Mouse (Mus musculus) hindbrain, embryonic 13.5 days (tissue): ENCODE data around the gene Tecpr2. TPM values are rescaled to one million over a fixed set of nuclear protein-coding genes. Genes with fewer than 3 reads are reported as not detected.
A peak's percentile ranks its signal among the peaks of the same experiment; 100 is the strongest.

Source experiments
- ATAC-seq: fragments of 200-750 bp; cut with Nextera tagmentation; 2 replicates; pipeline ENCODE4 v1.8.0; 2017; ENCODE audit warnings: moderate TSS enrichment; ENCODE audit not compliant: low FRiP score
- H3K27ac ChIP-seq: fragments of 300-500 bp; sonication (generic); 2 replicates; pipeline ENCODE4 v1.5.1; 2015; ENCODE audit warnings: inconsistent platforms, mild to moderate bottlenecking, moderate library complexity
- H3K27me3 ChIP-seq: fragments of 300-500 bp; sonication (generic); 2 replicates; pipeline ENCODE4 v1.6.1; 2015; ENCODE audit warnings: mild to moderate bottlenecking, inconsistent platforms
- H3K36me3 ChIP-seq: fragments of 300-500 bp; sonication (generic); 2 replicates; pipeline ENCODE4 v1.6.1; 2015; ENCODE audit warnings: mild to moderate bottlenecking, inconsistent platforms
- H3K4me1 ChIP-seq: fragments of 300-500 bp; sonication (generic); replicated peaks from 2 replicates; pipeline ENCODE4 v1.6.1; 2015; ENCODE audit warnings: inconsistent platforms
- H3K4me2 ChIP-seq: fragments of 300-500 bp; sonication (generic); 2 replicates; pipeline ENCODE4 v1.6.1; 2015; ENCODE audit warnings: inconsistent platforms, mild to moderate bottlenecking, moderate library complexity
- H3K4me3 ChIP-seq: fragments of 300-500 bp; sonication (generic); 2 replicates; pipeline ENCODE4 v1.5.1; 2015; ENCODE audit warnings: mild to moderate bottlenecking, inconsistent platforms
- H3K9ac ChIP-seq: fragments of 300-500 bp; sonication (generic); 2 replicates; pipeline ENCODE4 v1.6.1; 2015; ENCODE audit warnings: mild to moderate bottlenecking, inconsistent platforms
- H3K9me3 ChIP-seq: fragments of 300-500 bp; sonication (generic); 2 replicates; pipeline ENCODE4 v1.6.1; 2016; ENCODE audit warnings: inconsistent platforms
- WGBS: fragments of 180-500 bp; shearing (Covaris S2); methylation state at CpG from one replicate; pipeline ENCODE4 v1.1.7; 2015; 5-methylcytosine and 5-hydroxymethylcytosine counted together
- polyA plus RNA-seq: library from polyadenylated mRNA; unstranded; fragments of >200 nt; fragmentation: Nextera tagmentation; extraction: Ambion mirVana; gene quantifications from 2 replicates; pipeline ENCODE4 v1.2.1, GENCODE M21; 2015

Gene Tecpr2
- polyA plus RNA-seq, 1 experiment from 2014 or later, result 7.3 TPM

DNA sequence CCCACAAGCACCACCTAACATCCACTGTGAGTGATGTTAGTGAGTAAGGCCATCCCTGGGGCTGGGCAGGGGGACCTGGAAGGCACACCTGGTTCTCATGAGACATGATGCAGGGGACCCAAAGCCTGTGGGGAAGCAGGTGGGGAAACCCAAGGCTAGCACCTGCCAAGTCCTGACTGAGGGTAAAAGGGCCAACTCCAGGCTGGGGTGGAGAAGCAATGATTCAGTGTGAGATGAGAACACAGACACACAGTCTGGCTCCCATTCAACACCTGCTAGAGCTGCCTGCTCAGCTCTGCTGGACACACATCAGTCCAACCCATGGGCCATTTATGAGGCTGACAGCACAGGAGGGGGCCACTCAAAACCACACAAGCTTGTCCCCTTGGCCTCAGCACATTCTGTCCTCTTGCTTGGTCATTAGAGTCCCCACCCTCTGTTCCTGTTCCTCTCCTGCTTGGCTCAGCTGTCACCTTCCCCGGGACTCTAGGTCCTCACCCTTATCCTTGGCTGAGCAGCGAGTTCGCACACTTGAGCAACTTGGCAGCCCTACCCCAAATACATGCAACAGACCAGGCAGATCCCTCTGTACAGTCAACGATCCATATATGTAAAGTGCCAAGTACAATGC lies 86.9 kb downstream of the Tecpr2 start:
- no peaks in the 10 kb centered on the region for H3K9me3 ChIP-seq
- WGBS, result 89% methylated on average over 4 of the region's 4 CpGs
- H3K27ac ChIP-seq, result no peak overlapping the region
- H3K36me3 ChIP-seq, result peaks cover 53% of the 10 kb centered on the region
- no peak overlapping the region for H3K4me2 ChIP-seq
- no peak for ATAC-seq
- H3K27me3 ChIP-seq, result peaks cover 11% of the 10 kb centered on the region; the same call in 1 of the 2 replicates
- no peak overlapping the region for H3K4me3 ChIP-seq
- 0 out of 2 replicates have a peak overlapping the region, but pooled peaks have one; percentile 24 for H3K9ac ChIP-seq
- H3K4me1 ChIP-seq, result peaks cover 18% of the 10 kb centered on the region

DNA sequence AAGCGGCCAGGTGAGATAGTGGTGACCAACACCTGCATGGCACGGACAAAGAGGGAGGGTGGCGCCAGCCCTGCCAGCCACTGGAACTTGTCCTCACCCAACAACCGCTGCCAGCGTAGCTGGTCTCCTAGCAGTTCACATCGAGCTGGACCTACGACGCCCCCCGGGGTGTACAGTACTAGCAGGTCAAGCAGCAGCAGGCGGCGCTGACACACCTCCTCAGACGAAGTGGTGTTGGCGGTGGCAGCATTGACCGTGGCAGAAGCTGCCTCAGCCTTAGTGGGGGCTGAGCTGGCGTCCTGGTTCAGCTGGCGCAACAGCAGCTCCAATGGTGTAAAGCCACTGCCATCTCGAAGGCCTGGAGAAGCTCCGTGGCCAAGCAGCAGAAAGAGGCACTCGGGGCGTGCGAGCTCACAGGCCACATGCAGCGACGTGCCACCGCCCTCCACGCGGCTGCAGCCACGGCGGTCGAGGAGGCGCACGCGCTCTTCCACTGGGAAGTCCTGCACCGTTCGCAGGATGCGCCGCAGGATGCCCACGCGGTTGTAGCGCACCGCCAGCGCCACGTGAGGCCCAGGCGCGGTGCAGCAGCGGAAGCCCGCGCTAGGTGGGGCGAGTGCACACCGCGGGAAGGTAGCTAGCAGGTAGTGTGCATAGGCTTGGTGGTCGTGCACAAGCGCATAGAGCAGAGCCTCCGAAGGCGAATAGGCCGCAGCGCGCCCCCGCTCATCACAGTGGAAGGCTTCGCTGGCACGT lies 87.7 kb downstream of the Tecpr2 start:
- H3K4me3 ChIP-seq, result no peak overlapping the region
- no peak overlapping the region for H3K4me2 ChIP-seq
- no peaks in the 10 kb centered on the region for H3K9me3 ChIP-seq
- no peak overlapping the region for H3K27ac ChIP-seq
- WGBS, result 89% methylated on average over 60 of the region's 60 CpGs
- no peak overlapping the region for H3K9ac ChIP-seq
- ATAC-seq, result no peak
- H3K4me1 ChIP-seq, result peaks cover 18% of the 10 kb centered on the region
- peaks cover 11% of the 10 kb centered on the region; the same call in 1 of the 2 replicates for H3K27me3 ChIP-seq
- H3K36me3 ChIP-seq, result peaks cover 50% of the 10 kb centered on the region

DNA sequence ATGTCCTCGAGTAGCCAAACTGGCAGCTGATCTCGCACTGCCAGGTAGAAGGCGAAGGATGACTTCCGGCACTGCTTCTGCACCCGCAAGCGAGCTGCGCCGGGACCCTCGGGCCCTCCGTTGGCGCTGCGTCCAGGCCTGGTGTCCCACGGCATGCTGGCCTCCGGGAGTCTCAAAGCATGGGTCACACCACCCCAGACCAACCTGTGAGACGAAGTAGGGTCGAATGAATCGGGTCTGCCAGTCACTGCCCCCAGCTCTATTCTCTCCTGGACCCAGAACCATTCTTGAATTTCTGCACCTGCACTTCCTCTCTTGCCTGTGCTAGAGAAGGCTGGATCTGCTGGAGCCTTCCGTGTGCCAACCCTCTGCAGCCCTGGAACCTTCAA lies 88.3 kb downstream of the Tecpr2 start:
- WGBS, result 96% methylated on average over 18 of the region's 18 CpGs

DNA sequence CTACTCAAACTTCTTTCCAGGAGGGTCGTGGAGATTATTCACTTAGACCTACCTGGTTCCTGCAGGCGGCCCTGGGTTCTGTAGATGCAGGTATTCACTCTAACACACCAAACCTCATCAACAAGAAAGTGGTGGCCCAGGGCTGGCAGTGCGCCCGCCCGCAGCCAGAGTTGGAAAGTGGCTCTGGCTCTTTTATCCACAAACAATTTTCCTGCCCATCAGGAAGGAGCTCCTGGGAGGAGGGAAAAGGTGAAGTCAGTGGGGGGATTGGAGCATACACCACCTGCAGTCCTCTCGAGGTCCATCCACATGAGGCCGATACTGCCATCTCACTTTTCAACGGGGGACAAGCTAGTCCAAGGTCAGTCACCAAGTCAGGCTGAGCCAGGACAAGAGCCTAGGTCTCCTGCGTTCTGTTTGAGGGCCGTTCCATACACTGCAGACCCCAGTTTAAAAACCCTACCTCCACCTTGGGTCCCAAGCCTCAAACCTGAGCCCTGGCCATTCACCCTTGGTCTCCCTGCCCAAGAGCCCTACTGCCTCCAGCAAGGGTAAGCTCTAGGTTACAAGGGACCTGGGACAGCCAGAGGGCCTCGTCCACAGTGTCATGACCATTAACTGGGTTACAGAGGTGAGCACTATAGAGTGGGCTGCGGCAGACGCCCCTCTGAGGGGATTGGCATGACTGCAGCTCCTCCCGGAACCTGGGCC lies 89.0 kb downstream of the Tecpr2 start:
- Histone ChIP-seq H3K4me1 (peaks cover 18% of the 10 kb centered on the region), H3K9ac (peak overlapping the region; percentile 87), H3K27ac (peak overlapping the region; percentile 69; the same call in 1 of the 2 replicates), H3K27me3 (peaks cover 11% of the 10 kb centered on the region; the same call in 1 of the 2 replicates), H3K4me3 (peak overlapping the region; percentile 85), H3K9me3 (no peaks in the 10 kb centered on the region), H3K4me2 (peak overlapping the region; percentile 97), H3K36me3 (peaks cover 42% of the 10 kb centered on the region)
- no peak for ATAC-seq
- WGBS, result 44% methylated on average over 14 of the region's 14 CpGs

More for the DNA sequence above, 88.3 kb downstream of the Tecpr2 start:
- H3K4me2 ChIP-seq, result no peak overlapping the region
- H3K36me3 ChIP-seq, result peaks cover 48% of the 10 kb centered on the region
- H3K27me3 ChIP-seq, result peaks cover 11% of the 10 kb centered on the region; the same call in 1 of the 2 replicates
- peaks cover 18% of the 10 kb centered on the region for H3K4me1 ChIP-seq
- no peak for ATAC-seq
- no peak overlapping the region for H3K4me3 ChIP-seq
- H3K9me3 ChIP-seq, result no peaks in the 10 kb centered on the region
- no peak overlapping the region for H3K27ac ChIP-seq
- H3K9ac ChIP-seq, result no peak overlapping the region

DNA sequence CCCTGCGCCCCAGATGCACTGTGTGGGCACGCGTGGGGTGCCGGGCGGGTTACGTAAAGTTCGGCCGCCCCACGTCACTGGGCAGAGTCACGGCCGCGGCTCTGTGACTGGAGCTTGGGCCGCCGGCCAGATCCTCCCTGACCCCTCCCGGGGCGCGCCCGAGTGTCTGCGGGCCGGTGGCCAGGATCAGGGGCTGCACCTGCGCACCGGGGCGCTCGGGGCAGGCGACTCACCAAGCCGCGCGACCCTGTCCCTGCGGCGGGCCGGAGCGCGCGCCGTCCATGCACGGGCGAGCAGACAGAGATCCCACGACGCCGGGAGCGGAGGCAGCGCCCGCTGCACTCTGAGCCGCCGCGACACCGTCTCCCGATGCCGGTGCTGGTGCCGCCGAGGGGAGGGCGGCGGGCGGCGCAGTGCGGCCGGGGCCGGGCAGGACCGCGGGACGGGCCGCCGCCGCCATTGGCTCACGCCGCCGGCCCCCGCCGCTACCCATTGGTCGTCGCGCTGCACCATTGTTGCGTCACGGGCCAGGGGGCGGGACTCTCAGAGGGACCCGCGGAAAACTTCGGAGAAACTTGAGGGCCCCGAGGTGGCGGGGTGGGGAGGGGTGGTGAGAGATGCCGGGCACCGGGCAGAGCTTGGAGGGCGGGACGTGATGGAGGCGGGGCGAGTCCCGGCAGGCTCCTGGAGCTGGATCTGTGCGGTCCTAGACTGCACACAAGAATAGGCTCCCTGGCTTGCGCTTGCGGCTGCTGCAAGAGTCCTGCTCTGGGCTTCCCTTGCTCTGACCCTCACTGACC lies 89.7 kb downstream of the Tecpr2 start, which contains the start of gene Ankrd9:
Gene Ankrd9 (minus strand): TSS at position 434 of the 800 bp plus-strand sequence.
- peak within 1 kb of the TSS; percentile 97 for H3K4me2 ChIP-seq
- H3K4me1 ChIP-seq, result peaks cover 18% of the 10 kb centered on the region
- H3K4me3 ChIP-seq, result peak within 1 kb of the TSS; percentile 85
- H3K36me3 ChIP-seq, result peaks cover 36% of the 10 kb centered on the region
- peak within 1 kb of the TSS; percentile 87 for H3K9ac ChIP-seq
- H3K27ac ChIP-seq, result peak within 1 kb of the TSS; percentile 69; the same call in 1 of the 2 replicates
- no peaks in the 10 kb centered on the region for H3K9me3 ChIP-seq
- WGBS, result under 1% methylated on average over 65 of the region's 90 CpGs
- ATAC-seq, result peak; percentile 96
- peaks cover 11% of the 10 kb centered on the region; the same call in 1 of the 2 replicates for H3K27me3 ChIP-seq

DNA sequence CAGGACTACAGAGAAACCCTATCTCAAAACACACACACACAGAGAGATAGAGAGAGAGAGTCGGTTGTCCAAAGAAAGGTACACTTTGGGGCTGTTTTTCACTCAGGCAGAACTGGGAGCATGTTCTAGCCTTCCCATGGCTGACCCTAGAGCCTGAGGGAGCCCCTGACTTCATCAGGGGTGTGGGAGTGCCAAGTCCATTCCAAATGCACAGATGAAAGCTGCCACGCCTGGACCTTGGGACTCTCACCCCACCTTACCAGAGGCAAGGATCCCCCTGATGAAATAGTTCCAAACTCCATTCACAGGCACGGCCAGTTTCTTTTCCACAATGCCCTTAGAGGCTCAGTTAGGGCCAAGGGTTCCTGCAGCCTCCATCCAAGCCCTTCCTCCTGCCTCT lies 90.7 kb downstream of the Tecpr2 start:
- Histone ChIP-seq H3K9me3 (no peaks in the 10 kb centered on the region), H3K4me2 (no peak overlapping the region), H3K9ac (peak overlapping the region; percentile 87; the same call in 1 of the 2 replicates), H3K36me3 (peaks cover 26% of the 10 kb centered on the region), H3K27me3 (peaks cover 11% of the 10 kb centered on the region; the same call in 1 of the 2 replicates), H3K27ac (no peak overlapping the region), H3K4me3 (no peak overlapping the region), H3K4me1 (peaks cover 18% of the 10 kb centered on the region)
- no peak for ATAC-seq
- WGBS, result 88% methylated on average over 3 of the region's 3 CpGs

DNA sequence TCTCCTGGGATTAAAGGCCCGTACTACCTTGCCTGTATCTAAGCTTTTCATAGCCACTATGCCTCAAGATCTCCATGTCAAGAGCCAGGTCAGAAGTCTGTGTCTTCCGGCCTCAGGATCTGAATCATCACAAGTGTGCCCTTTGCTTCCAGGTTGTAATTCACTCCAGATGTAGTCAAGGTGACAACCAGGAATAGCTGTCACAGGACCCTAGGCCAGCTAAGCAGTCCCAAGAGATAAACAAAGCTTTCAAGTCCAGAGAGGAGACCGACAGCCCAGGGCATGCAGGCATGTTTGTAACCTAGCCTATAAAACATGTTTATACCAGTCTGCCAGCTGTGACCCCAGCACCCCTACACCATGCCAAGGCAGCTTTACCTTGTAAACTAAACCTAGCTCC lies 92.7 kb downstream of the Tecpr2 start:
- Histone ChIP-seq H3K4me3 (no peak overlapping the region), H3K27ac (no peak overlapping the region), H3K4me1 (peaks cover 18% of the 10 kb centered on the region), H3K9ac (no peak overlapping the region), H3K27me3 (peaks cover 11% of the 10 kb centered on the region; the same call in 1 of the 2 replicates), H3K36me3 (peaks cover 6% of the 10 kb centered on the region), H3K4me2 (no peak overlapping the region), H3K9me3 (no peaks in the 10 kb centered on the region)
- 86% methylated on average over 3 of the region's 3 CpGs for WGBS
- no peak for ATAC-seq

DNA sequence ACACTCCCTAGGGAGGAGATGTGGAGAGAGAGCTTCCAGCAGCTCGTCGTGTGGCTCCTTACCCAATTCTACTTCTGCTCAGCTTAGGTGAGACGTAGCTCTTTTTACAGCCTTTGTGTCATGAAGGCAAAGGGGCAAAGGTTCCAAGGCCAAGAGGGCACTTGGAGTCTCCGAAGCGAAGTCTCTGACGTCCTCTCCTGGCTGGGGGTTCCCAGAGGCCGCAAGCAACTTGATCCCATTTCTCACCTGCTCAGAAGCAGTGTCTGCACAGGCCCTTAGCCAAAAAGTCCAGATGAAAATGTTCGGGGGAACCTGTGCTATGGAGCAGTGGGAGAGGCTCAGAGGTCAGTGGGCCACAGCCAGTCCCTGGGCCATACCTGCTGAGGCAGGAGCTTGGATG lies 94.0 kb downstream of the Tecpr2 start:
- H3K9ac ChIP-seq, result no peak overlapping the region
- H3K27me3 ChIP-seq, result 0 out of 2 replicates have a peak, but pooled peaks cover 6% of the 10 kb centered on the region
- H3K4me2 ChIP-seq, result no peak overlapping the region
- H3K9me3 ChIP-seq, result no peaks in the 10 kb centered on the region
- no peaks in the 10 kb centered on the region for H3K36me3 ChIP-seq
- H3K27ac ChIP-seq, result no peak overlapping the region
- no peak for ATAC-seq
- peaks cover 11% of the 10 kb centered on the region for H3K4me1 ChIP-seq
- no peak overlapping the region for H3K4me3 ChIP-seq
- 85% methylated on average over 8 of the region's 8 CpGs for WGBS

DNA sequence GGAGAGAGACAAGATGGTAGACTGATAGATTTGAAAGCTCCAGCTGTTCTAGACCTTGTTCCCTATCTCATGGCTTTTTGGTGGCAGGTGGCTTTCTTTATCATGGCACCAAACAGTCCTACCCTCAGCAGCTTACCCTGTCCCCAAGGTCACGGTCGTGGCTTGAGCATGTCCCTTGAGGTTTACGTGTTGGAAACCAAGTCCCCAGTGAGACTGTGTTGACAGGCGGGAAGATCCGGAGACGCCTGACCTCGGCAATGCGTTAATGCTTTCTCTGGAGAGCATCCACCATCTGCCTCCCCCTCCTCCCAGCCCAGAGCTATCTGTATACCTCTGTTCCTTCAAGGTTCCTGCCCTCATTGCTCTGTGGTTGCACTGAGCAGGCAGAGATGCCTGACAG lies 94.7 kb downstream of the Tecpr2 start:
- Histone ChIP-seq H3K4me3 (no peak overlapping the region), H3K4me2 (no peak overlapping the region), H3K27ac (no peak overlapping the region), H3K4me1 (peaks cover 7% of the 10 kb centered on the region), H3K9me3 (no peaks in the 10 kb centered on the region), H3K27me3 (0 out of 2 replicates have a peak, but pooled peaks cover 6% of the 10 kb centered on the region), H3K36me3 (no peaks in the 10 kb centered on the region), H3K9ac (no peak overlapping the region)
- no peak for ATAC-seq
- 83% methylated on average over 8 of the region's 8 CpGs for WGBS

DNA sequence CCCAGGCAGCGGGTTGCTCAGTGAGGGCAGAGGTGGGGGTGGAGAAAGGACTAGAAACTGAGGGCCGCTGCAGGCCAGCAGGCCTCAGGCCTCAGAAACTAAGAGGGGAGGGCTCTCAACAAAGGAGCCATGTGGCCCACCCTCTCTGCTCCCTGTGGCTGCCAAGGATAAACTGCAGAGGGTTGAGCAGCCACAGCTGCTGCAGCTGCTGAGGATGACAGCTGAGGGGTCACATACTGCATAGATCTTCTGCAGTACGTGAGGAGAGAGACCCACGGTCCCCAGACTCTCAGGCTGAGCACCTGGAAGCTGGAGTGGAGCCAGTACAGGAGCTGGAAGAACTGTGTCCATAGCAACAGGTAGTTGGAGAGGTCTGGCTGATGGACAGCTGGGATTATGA lies 95.5 kb downstream of the Tecpr2 start:
- ATAC-seq, result no peak
- 75% methylated on average over 4 of the region's 4 CpGs for WGBS
- Histone ChIP-seq H3K27me3 (0 out of 2 replicates have a peak, but pooled peaks cover 6% of the 10 kb centered on the region), H3K4me1 (no peaks in the 10 kb centered on the region), H3K9me3 (no peaks in the 10 kb centered on the region), H3K4me3 (no peak overlapping the region), H3K9ac (no peak overlapping the region), H3K27ac (no peak overlapping the region), H3K4me2 (no peak overlapping the region), H3K36me3 (no peaks in the 10 kb centered on the region)

DNA sequence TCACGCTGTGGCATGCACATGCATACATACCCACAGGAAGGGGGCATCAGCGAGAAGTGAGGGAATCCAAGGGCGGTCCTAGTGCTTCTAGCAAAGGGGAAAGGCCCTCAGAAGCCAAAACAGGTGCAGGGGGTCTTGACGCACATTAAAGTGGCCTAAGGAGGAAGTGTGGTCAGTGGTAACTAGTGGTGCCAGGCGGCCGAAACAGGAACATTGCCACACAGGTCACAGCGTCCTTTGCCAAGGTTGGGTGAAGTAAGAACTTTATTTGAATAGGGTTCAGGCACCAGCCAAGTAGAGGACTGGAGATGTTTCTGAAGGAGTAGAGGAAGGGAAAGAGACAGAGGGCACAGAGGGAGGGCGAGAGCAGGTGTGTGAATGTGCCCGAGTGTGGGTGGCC lies 96.1 kb downstream of the Tecpr2 start:
- no peak for ATAC-seq
- no peak overlapping the region for H3K9ac ChIP-seq
- H3K4me3 ChIP-seq, result no peak overlapping the region
- no peak overlapping the region for H3K27ac ChIP-seq
- H3K4me1 ChIP-seq, result no peaks in the 10 kb centered on the region
- no peaks in the 10 kb centered on the region for H3K36me3 ChIP-seq
- 0 out of 2 replicates have a peak, but pooled peaks cover 1% of the 10 kb centered on the region for H3K27me3 ChIP-seq
- WGBS, result 84% methylated on average over 9 of the region's 9 CpGs
- no peaks in the 10 kb centered on the region for H3K9me3 ChIP-seq
- H3K4me2 ChIP-seq, result no peak overlapping the region
